Mouse (Mus musculus) layer of hippocampus, adult 2 months (tissue): ENCODE measurements around the gene Kat14. TPM values are rescaled to one million over a fixed set of nuclear protein-coding genes. Genes with fewer than 3 reads are reported as not detected.

ENCODE experiments used
- DNase-seq, 2 experiments: peaks; one replicate each; pipeline ENCODE4 v3.0.0; 2022; ENCODE audit warnings: low spot score in 2 of 2
- H3K27ac ChIP-seq: fragments of 200-600 bp; 2 replicates; pipeline ENCODE4 v1.8.1; 2022
- H3K4me3 ChIP-seq: fragments of 200-600 bp; 2 replicates; pipeline ENCODE4 v1.8.1; 2022; ENCODE audit warnings: mild to moderate bottlenecking
- CTCF ChIP-seq: fragments of 200-600 bp; conservative IDR thresholded peaks from 2 replicates; pipeline ENCODE4 v1.8.1; 2022; ENCODE audit warnings: antibody characterized with exemption, mild to moderate bottlenecking, moderate library complexity
- total RNA-seq, 2 experiments: library from RNA; stranded (reverse); gene quantifications; 2 replicates each; pipeline ENCODE4 v1.2.3; 2021

Gene Kat14
- total RNA-seq, 2 experiments from 2014 or later: 31.4 to 32.7 TPM

- Histone ChIP-seq H3K4me3 (no peak overlapping the region), H3K27ac (no peak overlapping the region)
- DNase-seq: no peak
- TF ChIP-seq CTCF: no peak
These were observed 25.6 kb upstream of the Kat14 start for GRCm38 (mm10) chr2:144343158-144343557.

- TF ChIP-seq CTCF: peak; percentile 43
- DNase-seq: no peak
- no peak overlapping the region for H3K27ac ChIP-seq
- no peak overlapping the region for H3K4me3 ChIP-seq
These were observed 20.3 kb upstream of the Kat14 start for GRCm38 (mm10) chr2:144348525-144348924.

- no peak for DNase-seq
- TF ChIP-seq CTCF: no peak
- H3K4me3 ChIP-seq: no peak overlapping the region
- no peak overlapping the region for H3K27ac ChIP-seq
These were observed 15.9 kb upstream of the Kat14 start for GRCm38 (mm10) chr2:144352843-144353242.

DNA sequence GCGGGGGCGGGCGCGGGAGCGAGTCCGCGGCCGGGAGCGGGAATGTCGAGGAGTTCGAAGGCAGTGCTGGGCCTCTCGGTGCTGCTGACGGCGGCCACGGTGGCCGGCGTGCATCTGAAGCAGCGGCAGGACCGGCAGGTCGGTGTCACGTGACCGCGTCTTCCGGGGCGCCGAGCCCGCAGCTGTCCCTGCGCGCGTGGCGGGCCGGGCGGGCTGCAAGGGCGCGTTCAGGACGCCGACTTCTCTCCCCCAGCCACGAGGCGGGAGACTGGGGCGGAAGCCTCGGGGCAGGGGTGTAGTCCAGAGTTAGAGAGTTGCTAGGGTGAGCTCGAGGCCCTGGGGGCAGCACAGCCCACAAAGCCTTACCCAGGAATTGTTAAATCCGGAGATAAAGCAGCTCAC is 238 bp downstream of the Kat14 start:
- no peak for TF ChIP-seq CTCF
- Histone ChIP-seq H3K27ac (peak overlapping the region; percentile 97), H3K4me3 (peak overlapping the region; percentile 67)
- DNase-seq: no peak

DNA sequence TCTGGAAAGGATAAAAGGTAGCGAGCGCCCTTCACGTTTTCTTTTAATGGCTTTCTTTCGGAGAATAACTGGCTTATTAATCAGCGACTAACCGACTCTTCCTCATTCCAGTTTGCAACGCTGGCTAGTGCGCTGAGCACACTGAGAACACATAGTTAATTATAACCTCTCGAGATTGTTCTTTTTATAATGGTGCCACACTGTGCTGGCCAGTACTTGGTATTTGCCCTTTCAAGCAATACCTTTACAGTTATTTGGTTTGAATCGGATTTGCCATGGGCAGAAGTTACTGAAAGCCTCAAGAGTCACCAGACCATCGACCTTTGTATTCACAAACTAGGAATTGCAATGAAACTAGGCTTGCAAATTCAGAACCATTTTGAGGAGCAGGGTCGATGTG is 728 bp downstream of the Kat14 start:
- H3K4me3 ChIP-seq: peak overlapping the region; percentile 67
- no peak for TF ChIP-seq CTCF
- no peak for DNase-seq
- H3K27ac ChIP-seq: peak overlapping the region; percentile 97

- DNase-seq: no peak
These were observed 2.8 kb downstream of the Kat14 start for GRCm38 (mm10) chr2:144371566-144371965.

GRCm38 (mm10) chr2:144373063-144373462 is 4.3 kb downstream of the Kat14 start:
- Histone ChIP-seq H3K27ac (peak overlapping the region; percentile 15; the same call in 1 of the 2 replicates), H3K4me3 (no peak overlapping the region)
- no peak for TF ChIP-seq CTCF
- DNase-seq: peak; percentile 56 to 77

More at GRCm38 (mm10) chr2:144371566-144371965, 2.8 kb downstream of the Kat14 start:
- Histone ChIP-seq H3K4me3 (no peak overlapping the region), H3K27ac (no peak overlapping the region)
- no peak for TF ChIP-seq CTCF

- Histone ChIP-seq H3K4me3 (no peak overlapping the region), H3K27ac (no peak overlapping the region)
- no peak for TF ChIP-seq CTCF
- no peak for DNase-seq
These were observed 6.4 kb downstream of the Kat14 start for GRCm38 (mm10) chr2:144375063-144375703.

DNA sequence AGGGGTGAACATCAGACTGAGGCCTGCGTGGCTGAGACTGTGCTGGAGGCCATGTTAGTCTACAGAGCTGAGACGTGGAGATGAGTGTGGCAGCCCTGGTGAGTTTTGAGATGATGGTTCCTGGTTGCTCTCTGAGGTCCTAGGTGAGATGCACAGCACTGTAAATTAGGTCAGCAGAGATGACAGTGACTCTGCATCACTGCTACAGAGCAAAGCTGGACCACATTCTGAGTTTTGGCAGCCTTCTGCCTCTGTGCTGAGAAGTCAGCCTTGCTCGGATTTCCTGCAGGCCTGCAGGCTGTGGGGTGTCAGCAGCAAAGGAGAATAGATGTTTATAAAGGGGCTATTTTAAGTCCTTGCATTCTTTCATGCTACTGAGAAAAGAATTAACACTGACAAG is 12.5 kb downstream of the Kat14 start:
- no peak overlapping the region for H3K4me3 ChIP-seq
- DNase-seq: no peak
- TF ChIP-seq CTCF: no peak
- H3K27ac ChIP-seq: no peak overlapping the region

DNA sequence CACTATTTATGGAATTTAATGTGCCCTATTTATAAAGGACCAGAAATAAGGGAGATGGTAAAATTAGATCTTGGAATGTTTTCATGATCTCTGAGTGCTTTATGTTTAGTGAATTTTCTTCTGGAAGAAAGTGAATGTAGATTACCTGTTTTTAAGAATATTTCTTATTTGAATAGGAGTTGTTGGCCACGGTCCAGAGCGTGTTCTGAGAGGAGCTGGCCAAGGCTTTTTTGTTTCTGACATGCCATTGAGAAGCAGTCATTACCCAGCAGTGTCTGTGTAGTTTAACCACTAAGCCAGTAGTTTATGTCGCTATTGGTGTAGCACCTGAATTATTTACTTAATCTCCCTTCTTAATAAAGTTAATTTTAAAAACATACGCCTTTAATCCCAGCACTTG is 13.0 kb downstream of the Kat14 start:
- Histone ChIP-seq H3K4me3 (no peak overlapping the region), H3K27ac (no peak overlapping the region)
- DNase-seq: no peak
- TF ChIP-seq CTCF: no peak

- Histone ChIP-seq H3K27ac (no peak overlapping the region), H3K4me3 (no peak overlapping the region)
- DNase-seq: no peak
- no peak for TF ChIP-seq CTCF
These were observed 13.9 kb downstream of the Kat14 start for GRCm38 (mm10) chr2:144382624-144383138.

GRCm38 (mm10) chr2:144386296-144386695 is 17.5 kb downstream of the Kat14 start:
- no peak for TF ChIP-seq CTCF
- no peak overlapping the region for H3K27ac ChIP-seq
- no peak for DNase-seq
- H3K4me3 ChIP-seq: no peak overlapping the region

GRCm38 (mm10) chr2:144388416-144388815 is 19.6 kb downstream of the Kat14 start:
- Histone ChIP-seq H3K27ac (no peak overlapping the region), H3K4me3 (no peak overlapping the region)
- no peak for DNase-seq
- TF ChIP-seq CTCF: no peak

- no peak overlapping the region for H3K4me3 ChIP-seq
- TF ChIP-seq CTCF: no peak
These were observed 30.7 kb downstream of the Kat14 start for GRCm38 (mm10) chr2:144399531-144399930.

More at GRCm38 (mm10) chr2:144399531-144399930, 30.7 kb downstream of the Kat14 start:
- no peak for DNase-seq
- H3K27ac ChIP-seq: no peak overlapping the region
